Mouse (Mus musculus) intestine, postnatal 0 days (tissue): ENCODE data around the gene Lactbl1. TPM values are rescaled to one million over a fixed set of nuclear protein-coding genes. Genes with fewer than 3 reads are reported as not detected.

Experiments used
- ATAC-seq: fragments of 200-750 bp; cut with Nextera tagmentation; 2 replicates; pipeline ENCODE4 v1.8.0; 2017; ENCODE audit warnings: mild to moderate bottlenecking, moderate TSS enrichment, moderate library complexity
- H3K27ac ChIP-seq: fragments of 300-500 bp; sonication (generic); 2 replicates; pipeline ENCODE4 v1.5.1; 2014; ENCODE audit warnings: mild to moderate bottlenecking, low read depth, low read length, moderate library complexity
- H3K27me3 ChIP-seq: fragments of 300-500 bp; sonication (generic); replicated peaks from 2 replicates; pipeline ENCODE4 v1.6.1; 2014; ENCODE audit warnings: low read length, mixed read lengths; ENCODE audit not compliant: control insufficient read depth, insufficient read depth
- H3K36me3 ChIP-seq: fragments of 300-500 bp; sonication (generic); 2 replicates; pipeline ENCODE4 v1.6.1; 2014; ENCODE audit warnings: mild to moderate bottlenecking, moderate library complexity; ENCODE audit not compliant: control insufficient read depth, insufficient read depth
- H3K4me1 ChIP-seq: fragments of 300-500 bp; sonication (generic); replicated peaks from 2 replicates; pipeline ENCODE4 v1.6.1; 2014; ENCODE audit warnings: antibody characterized with exemption, low read length, mixed read lengths; ENCODE audit not compliant: control insufficient read depth, insufficient read depth
- H3K4me2 ChIP-seq: fragments of 300-500 bp; sonication (generic); replicated peaks from 2 replicates; pipeline ENCODE4 v1.6.1; 2014; ENCODE audit warnings: low read depth, mild to moderate bottlenecking, moderate library complexity
- H3K4me3 ChIP-seq: fragments of 300-500 bp; sonication (generic); 2 replicates; pipeline ENCODE4 v1.5.1; 2014; ENCODE audit warnings: low read depth, low read length
- H3K9ac ChIP-seq: fragments of 300-500 bp; sonication (generic); 2 replicates; pipeline ENCODE4 v1.6.1; 2014; ENCODE audit warnings: mild to moderate bottlenecking, low read depth, low read length
- H3K9me3 ChIP-seq: fragments of 300-500 bp; sonication (generic); 2 replicates; pipeline ENCODE4 v1.6.1; 2016; ENCODE audit warnings: mixed run types; ENCODE audit not compliant: control insufficient read depth
- CTCF ChIP-seq: sonication (generic); IDR thresholded peaks from 2 replicates; pipeline ENCODE4 v1.5.1; 2016; ENCODE audit warnings: low read depth, mild to moderate bottlenecking, control low read depth, antibody characterized with exemption, moderate library complexity
- WGBS: fragments of 180-500 bp; shearing (Covaris S2); extraction: QIAGEN DNeasy Blood & Tissue Kit; methylation state at CpG from one replicate; pipeline ENCODE4 v1.1.7; 2014; 5-methylcytosine and 5-hydroxymethylcytosine counted together
- polyA plus RNA-seq: library from polyadenylated mRNA; unstranded; fragments of >200 nt; fragmentation: Nextera tagmentation; extraction: Ambion mirVana; gene quantifications from 2 replicates; pipeline ENCODE4 v1.2.1, GENCODE M21; 2015

The Lactbl1 gene
- polyA plus RNA-seq, 1 experiment from 2014 or later = not detected

DNA sequence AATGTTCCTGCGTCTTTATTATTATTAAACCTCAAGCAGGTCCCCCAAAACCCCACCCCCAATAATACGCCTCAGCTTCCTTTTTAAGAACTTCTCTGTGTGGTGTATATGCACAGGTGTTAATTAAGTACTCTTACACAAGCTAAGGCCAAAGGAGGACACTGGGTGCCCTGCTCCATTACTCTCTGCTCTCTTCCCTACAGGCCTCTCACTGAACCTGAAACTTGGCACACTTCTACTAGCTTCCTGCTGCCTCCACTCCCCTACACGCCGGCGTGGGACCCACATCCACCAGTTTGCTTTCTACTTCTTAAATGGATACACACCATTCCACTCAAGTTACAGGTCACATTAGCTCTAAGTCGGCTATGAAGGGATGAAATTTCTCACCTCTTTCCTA is 27.2 kb upstream of the Lactbl1 start:
- no peak for TF ChIP-seq CTCF
- H3K4me1 ChIP-seq = no peaks in the 10 kb centered on the region
- no peak overlapping the region for H3K4me2 ChIP-seq
- ATAC-seq = no peak
- H3K9me3 ChIP-seq = no peaks in the 10 kb centered on the region
- peaks cover 6% of the 10 kb centered on the region; the same call in 1 of the 2 replicates for H3K36me3 ChIP-seq
- H3K27ac ChIP-seq = no peak overlapping the region
- no peak overlapping the region for H3K4me3 ChIP-seq
- WGBS = 75% methylated on average over 6 of the region's 6 CpGs
- H3K27me3 ChIP-seq = no peaks in the 10 kb centered on the region
- H3K9ac ChIP-seq = no peak overlapping the region

DNA sequence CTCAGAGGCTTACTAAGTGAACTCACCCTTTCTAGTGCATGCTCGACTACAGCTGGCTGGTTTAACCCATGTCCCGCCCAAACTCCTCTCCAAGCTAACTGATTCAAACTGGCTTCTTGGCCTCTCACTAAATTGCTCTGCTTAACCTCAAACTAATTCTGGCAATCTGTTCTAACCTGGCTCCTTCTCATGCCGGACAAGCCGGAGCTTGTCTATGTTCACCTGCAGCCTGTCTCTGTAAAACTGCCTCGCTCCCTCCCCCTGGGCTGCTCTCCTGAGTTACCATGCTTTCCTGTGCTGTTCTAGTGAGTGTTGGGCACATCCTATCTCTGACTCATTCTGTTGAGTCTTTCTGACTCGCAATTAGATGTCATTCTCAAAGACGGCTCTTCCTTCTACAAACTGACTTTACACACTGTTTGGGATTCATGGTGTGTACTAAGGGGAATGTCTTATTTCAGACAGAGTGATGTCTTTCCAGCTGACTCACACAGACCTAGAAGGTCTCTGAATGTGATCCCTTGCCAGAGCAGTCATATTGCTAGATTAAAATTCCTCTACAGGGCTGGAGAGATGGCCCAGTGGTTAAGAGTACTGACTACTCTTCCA is 24.0 kb upstream of the Lactbl1 start:
- no peak overlapping the region for H3K9ac ChIP-seq
- H3K4me1 ChIP-seq = 0 out of 2 replicates have a peak, but pooled peaks cover 5% of the 10 kb centered on the region
- H3K27ac ChIP-seq = no peak overlapping the region
- 73% methylated on average over 7 of the region's 7 CpGs for WGBS
- no peak overlapping the region for H3K4me2 ChIP-seq
- H3K27me3 ChIP-seq = no peaks in the 10 kb centered on the region
- ATAC-seq = no peak
- TF ChIP-seq CTCF = no peak
- H3K36me3 ChIP-seq = no peaks in the 10 kb centered on the region
- H3K9me3 ChIP-seq = no peaks in the 10 kb centered on the region
- H3K4me3 ChIP-seq = no peak overlapping the region

DNA sequence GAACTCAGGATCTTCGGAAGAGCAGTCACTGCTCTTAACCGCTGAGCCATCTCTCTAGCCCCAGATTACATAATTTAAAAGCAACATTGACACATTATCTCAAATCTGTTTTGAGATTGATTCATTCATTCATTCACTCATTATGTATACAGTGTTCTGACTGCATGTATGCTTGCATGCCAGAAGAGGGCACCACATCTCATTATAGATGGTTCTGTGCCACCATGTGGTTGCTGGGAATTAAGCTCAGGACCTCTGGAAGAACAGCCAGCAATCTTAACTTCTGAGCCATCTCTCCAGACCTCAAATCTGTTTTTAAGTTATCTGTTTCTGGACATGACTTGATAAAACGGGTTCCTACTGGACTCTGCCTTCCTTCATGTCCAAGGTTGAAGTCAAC is 22.6 kb upstream of the Lactbl1 start:
- ATAC-seq = no peak
- H3K36me3 ChIP-seq = no peaks in the 10 kb centered on the region
- H3K9ac ChIP-seq = no peak overlapping the region
- TF ChIP-seq CTCF = peak; percentile 48
- no peak overlapping the region for H3K4me3 ChIP-seq
- no peak overlapping the region for H3K4me2 ChIP-seq
- 93% methylated on average over 3 of the region's 3 CpGs for WGBS
- 0 out of 2 replicates have a peak, but pooled peaks cover 5% of the 10 kb centered on the region for H3K4me1 ChIP-seq
- no peak overlapping the region for H3K27ac ChIP-seq
- H3K9me3 ChIP-seq = no peaks in the 10 kb centered on the region
- H3K27me3 ChIP-seq = no peaks in the 10 kb centered on the region

DNA sequence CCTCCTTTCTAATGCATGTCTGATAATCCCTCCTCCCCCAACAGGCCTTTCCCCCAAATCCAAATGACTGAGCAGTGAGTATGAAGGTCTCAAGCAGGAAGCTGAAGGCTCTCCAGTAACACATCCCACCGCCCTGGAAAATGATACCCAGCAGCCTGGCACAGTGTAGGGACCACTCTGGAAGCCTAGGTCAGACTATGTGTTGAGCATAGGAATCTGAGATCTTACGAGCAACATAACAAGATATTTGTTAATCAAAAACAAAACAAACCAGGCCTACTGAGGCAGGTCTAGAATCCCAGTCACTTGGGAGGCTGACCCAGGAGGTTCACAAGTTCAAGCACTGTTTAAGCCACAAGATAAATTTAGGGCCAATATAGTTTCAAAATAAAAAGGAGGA is 21.9 kb upstream of the Lactbl1 start:
- no peak overlapping the region for H3K9ac ChIP-seq
- 83% methylated on average over 2 of the region's 2 CpGs for WGBS
- no peaks in the 10 kb centered on the region for H3K27me3 ChIP-seq
- peak overlapping the region; percentile 66; the same call in 1 of the 2 replicates for H3K4me2 ChIP-seq
- H3K36me3 ChIP-seq = no peaks in the 10 kb centered on the region
- H3K4me3 ChIP-seq = peak overlapping the region; percentile 98; the same call in 1 of the 2 replicates
- 0 out of 2 replicates have a peak, but pooled peaks cover 5% of the 10 kb centered on the region for H3K4me1 ChIP-seq
- ATAC-seq = no peak
- no peak for TF ChIP-seq CTCF
- no peaks in the 10 kb centered on the region for H3K9me3 ChIP-seq
- no peak overlapping the region for H3K27ac ChIP-seq

DNA sequence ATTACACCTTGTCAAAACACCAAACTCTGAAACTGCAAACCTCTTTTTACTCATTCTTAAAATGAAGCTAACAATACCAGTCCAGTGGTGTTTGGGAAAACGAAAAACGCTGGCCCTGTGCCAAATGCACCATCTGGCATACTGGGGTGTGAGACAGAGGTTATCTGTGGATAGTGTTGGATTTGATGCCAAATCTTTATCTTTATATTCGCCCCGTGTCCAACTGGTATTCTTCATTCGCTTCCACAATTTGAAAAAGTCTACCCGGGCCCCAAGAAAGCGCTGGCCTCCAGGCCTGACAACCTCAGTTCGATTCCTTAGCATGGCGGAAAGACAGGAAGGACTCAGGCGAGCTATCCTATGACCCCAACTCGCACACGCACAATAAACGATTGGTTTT is 20.9 kb upstream of the Lactbl1 start:
- peak overlapping the region; percentile 99; the same call in 1 of the 2 replicates for H3K9ac ChIP-seq
- H3K27ac ChIP-seq = peak overlapping the region; percentile 94; the same call in 1 of the 2 replicates
- no peak for ATAC-seq
- WGBS = under 1% methylated on average over 13 of the region's 13 CpGs
- H3K4me3 ChIP-seq = peak overlapping the region; percentile 98
- H3K36me3 ChIP-seq = no peaks in the 10 kb centered on the region
- no peaks in the 10 kb centered on the region for H3K27me3 ChIP-seq
- peak overlapping the region; percentile 66 for H3K4me2 ChIP-seq
- H3K4me1 ChIP-seq = 0 out of 2 replicates have a peak, but pooled peaks cover 5% of the 10 kb centered on the region
- no peak for TF ChIP-seq CTCF
- no peaks in the 10 kb centered on the region for H3K9me3 ChIP-seq

DNA sequence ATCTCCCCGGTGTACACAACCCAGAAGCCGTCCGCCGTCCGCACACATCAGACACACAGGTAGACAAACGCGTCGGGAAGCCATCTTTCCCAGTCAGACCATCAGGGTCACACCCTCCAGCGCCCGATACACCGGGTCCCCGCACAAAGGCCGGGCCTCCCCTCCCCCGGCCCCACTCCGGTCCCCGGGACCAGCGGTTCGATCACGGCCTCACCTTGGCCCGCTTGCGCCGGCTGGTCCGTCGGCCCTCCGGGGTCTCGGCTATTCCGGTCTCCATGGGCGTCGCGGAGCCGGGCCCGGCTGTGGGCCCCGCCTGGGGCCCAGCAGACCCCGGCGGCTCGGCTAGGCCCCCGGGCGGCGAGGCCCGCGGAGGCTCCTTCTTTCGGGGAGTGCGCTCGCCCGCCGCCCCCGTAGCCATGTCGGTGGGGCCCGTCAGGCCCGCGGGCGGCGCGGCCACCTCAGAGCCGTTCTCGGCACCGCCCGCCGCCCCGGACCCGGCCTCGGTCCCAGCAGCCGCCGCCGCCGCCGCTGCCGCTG is 20.3 kb upstream of the Lactbl1 start:
- H3K36me3 ChIP-seq = no peaks in the 10 kb centered on the region
- peak; percentile 53 for ATAC-seq
- H3K4me3 ChIP-seq = peak overlapping the region; percentile 98
- H3K27me3 ChIP-seq = no peaks in the 10 kb centered on the region
- no peak for TF ChIP-seq CTCF
- WGBS = under 1% methylated on average over 45 of the region's 68 CpGs
- H3K4me2 ChIP-seq = peak overlapping the region; percentile 66
- H3K9ac ChIP-seq = peak overlapping the region; percentile 99
- H3K27ac ChIP-seq = peak overlapping the region; percentile 94
- H3K4me1 ChIP-seq = 0 out of 2 replicates have a peak, but pooled peaks cover 5% of the 10 kb centered on the region
- no peaks in the 10 kb centered on the region for H3K9me3 ChIP-seq
